Mouse (Mus musculus) left cerebral cortex, adult 18-20 months (tissue): ENCODE data around the gene Gm28729. TPM values are rescaled to one million over a fixed set of nuclear protein-coding genes. Genes with fewer than 3 reads are reported as not detected.
A peak's percentile ranks its signal among the peaks of the same experiment; 100 is the strongest.

Experiments
- DNase-seq, 2 experiments: peaks; one replicate each; pipeline ENCODE4 v3.0.0; 2021 to 2022; ENCODE audit warnings: low spot score in 2 of 2, mixed read lengths in 1 of 2
- total RNA-seq, 2 experiments: library from RNA; stranded (reverse); gene quantifications; 2 replicates each; pipeline ENCODE4 v1.2.3; 2021

The Gm28729 gene
- total RNA-seq, 2 experiments from 2014 or later = 0.16 to 0.42 TPM

DNA sequence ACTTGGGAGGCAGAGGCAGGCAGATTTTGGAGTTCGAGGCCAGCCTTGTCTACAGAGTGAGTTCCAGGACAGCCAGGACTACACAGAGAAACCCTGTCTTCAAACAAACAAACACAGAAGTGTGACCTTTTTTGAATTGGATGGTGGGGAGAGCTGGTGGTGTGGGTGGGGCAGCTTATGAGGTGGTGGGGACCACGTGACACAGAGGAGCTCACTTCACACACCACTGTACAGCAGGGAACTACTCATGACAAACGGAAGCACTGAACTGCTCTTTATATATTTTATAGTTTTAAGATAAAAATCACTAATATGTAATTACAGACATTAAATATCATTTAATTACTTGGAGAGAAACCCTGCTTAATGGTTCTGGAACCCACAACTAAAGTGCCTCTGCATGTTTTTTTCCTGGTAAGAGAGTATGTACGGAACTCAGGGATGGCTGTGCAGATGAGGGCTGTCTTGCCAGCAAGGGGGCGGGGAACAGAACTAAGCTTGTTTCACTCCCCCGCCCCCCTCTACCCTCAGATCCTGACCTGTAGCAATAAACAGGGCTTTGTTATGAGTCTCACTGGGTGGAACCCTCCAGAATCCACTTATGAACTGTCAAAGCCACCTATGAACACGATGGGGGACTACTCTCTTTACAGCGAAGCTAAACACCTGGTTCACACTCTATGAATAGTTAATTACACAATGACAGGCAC, 55.4 kb downstream of the Gm28729 start:
- DNase-seq = no peak

DNA sequence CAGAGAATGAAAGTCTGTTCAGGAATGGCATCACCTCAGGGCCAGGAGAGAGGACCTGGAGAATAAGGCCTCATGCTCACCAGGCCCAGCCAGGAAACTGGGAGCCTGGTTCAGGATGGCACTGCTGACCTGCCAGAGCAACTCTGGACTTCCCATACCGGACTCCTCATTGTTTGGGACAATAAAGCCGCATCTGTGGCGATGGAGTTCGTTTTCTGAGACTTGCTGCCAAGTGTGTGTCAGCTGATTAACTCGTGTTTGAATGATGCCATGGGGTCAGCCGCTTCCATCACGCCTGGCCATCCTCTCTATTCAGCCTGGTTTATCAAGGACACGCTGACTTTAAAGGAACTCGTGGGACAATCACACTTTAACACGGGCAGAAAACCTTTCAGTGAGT, 61.4 kb downstream of the Gm28729 start:
- peak in 1 of 2 experiments; percentile 22 for DNase-seq

DNA sequence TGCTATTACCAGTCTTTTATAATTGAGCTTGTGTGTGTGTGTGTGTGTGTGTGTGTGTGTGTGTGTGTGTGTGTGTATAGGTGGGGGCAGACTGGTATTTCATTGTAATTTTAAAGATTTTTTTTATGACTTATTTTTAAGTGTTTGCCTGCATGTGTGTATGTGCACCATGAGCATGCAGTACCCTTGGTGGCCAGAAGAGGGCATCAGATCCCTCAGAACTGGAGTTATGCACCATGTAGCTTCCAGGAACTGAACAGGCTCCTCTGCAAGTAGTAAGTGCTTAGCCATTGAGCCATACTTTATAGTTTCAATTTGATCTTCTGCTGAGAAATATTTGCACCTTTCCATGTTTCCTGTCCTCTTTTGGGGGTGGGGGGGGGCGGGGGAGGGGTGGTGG, 63.5 kb downstream of the Gm28729 start:
- no peak for DNase-seq

DNA sequence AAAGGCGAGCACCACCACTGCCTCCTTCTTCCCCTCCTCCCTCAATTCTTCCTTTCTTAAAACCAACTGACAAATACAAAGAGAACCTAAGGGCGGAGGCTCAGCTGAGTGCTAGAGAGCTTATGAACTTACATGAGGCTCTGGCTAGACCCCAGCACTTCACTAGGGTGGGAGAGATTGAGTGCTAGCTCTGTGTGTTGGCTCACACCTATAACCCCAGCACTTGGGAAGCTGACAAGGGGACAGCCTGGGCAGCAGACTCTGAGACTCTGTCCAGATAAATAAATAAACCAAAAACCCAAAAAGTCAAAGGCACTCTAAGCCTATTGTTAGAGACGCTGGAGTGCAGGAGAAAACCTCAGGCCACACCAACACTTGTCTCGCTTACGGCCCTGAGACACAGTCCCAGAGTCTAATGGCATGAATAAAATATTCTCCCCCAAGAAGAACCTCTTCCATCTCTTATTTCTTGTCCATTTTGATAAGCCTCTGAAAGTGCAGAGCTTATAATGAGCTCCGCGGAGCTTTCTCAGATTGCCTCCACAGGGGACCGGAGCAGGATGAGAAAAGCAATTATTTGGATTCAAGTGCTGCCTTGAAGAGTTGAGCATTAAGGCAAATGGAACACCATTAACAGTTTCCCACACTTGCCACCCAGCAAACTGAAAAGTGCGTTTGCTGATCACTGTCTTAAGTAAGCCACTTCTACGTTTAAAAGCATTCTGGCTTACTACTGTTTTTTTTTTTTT, 64.8 kb downstream of the Gm28729 start:
- DNase-seq = no peak

DNA sequence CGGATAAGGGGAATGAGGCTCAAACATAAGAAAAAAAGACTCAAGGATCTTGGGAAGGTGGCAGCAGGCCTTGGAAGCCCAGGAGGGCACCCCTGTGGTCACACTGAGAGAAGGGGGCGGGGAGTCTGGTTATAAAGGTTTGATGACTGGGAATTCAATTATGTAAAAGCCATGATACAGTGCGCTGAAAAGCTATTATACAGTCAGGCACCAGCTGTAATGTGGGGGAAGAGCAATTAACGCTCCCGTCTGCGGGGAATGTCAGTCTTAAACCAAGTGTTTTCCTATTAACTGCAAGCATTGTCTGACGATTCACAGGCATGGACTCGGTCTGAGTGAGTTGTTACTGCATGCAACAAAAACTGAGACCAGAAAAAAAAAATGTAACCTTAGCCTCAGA, 69.4 kb downstream of the Gm28729 start:
- no peak for DNase-seq

DNA sequence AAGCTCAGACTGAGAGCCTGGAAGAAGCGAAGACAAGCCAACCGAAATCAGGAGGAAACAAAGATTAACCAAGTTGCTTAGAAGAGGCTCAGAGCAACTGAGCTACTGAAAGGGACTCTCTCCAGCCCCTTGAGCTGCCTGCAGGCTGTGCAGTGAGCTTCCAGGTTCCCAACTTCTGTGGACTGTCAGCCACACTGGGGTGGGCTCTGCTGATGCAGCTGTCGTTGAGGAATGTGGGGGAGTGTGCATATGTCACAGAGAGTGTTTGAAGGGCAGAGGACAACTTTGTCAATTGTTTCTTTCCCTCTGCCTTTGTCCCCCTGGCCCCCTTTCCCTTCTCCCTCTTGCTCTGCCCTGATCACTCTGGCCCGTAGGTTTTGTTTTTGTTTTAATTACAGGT, 72.1 kb downstream of the Gm28729 start:
- DNase-seq = no peak

DNA sequence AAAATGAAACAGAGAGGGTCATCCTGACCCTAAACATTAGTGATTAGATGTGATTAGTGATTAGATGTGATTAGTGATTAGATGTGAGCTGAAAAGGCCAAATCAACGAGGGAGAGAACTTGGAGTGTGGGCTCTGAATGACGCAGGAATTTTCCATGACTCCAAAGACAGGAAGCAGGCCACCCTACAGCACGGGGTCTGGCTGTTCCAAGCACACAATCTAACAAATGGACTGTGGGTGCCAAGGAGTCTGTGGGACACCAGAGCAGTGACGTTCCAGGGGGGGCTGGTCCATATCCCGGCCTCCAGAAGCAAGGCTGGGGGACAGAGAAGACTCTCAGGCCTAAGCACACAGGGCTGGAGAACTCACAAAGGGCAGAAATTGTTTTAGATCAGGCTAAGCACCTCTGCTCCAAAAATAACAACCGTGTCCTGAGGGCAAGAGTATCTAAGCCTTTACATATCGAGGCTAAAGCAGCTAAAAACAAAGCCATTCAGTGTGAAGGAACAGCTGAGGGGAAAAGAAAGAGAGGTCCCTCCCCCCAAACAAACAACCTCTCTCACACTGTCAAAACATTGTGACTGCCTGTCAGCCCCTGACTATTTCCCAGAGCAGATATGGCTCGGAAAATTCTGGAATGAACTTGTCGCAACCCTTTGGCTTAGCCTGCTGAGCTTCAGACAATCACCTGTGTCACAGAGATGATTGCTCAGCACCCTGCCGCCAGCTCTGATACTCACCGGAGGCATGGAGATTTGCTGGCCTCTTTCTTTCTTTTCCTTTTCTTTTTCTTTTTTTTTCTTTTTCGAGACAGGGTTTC, 74.0 kb downstream of the Gm28729 start:
- DNase-seq = no peak

DNA sequence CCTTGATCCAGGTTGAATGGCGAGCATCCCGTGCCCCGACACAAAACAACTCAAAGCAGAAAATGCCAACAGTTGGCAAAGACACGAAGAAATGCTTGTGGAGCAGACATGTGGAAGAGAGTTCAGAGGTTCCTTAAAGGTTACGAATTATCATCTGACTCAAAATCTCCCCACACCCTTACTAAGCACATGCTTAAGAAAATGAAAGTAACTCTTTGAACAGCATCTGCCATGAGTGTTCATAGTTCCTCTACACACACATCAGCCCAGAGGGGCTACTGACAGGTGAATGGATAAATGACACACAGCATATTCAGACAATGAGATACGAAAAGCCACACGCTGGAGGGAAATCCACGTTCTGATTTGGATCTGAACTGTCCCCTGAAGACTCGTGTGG, 75.5 kb downstream of the Gm28729 start:
- DNase-seq = no peak

DNA sequence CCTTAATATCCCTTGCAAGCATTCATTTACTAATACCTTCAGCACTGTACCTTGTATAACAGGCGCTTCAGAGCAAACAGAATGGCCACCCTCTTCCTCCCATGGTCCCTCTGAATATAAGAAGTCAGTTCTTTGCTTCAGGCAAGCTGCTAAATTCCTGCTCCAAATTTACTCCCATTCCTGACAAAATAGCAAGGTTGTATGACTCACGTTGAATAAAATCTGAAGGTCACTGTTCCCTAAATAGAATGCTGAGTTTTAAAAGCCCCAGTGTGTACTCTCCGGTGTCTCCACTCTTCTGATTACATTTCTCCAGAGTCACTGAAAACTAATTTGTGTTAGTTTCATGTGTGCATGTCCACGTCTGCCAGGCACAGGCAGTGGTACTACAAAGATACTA, 79.7 kb downstream of the Gm28729 start:
- no peak for DNase-seq

DNA sequence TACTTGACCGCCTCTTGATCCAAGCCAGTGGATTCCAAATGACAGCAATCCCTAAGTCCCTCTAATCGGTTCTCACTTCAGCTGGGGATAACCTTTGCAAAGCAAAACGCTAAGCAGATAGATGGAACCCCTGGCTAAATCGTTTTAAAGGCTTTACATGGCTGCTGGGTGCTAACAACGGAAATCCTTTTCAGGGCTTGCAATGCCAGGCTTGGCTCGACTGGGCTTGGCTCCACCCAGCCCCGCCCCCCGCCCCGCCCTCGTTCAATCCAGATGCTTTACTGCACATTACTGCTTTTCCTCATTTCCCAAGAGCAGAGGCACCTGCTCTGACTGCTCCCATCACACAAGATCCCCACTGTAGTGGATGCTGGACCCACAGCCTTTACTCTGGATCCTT, 83.0 kb downstream of the Gm28729 start:
- DNase-seq = no peak

DNA sequence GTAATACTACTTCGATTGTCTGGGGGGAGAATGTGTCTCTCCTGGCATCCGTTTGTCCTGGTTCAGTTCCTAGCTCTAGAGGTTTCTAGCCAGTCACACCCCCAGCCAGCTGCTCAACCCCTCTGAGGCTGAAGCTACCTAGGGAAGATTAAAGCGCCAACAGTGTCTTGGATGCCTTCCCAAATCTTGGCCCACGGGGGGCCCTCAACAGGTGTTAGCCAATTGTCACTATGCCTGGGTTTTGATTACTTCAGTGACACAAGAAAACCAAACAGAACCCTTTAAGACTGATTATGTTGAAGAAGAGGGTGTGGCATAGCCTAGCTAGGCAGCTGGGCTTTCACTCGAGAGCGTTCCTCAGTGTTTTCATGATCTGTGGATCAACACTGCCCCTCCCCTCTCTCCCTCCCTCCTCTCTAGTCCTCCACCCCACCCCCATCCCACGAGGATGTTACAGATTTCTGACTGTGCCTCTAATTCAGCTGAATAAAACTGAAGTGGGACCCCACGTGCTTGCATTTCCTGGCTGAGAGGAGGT, 86.7 kb downstream of the Gm28729 start:
- DNase-seq = no peak

DNA sequence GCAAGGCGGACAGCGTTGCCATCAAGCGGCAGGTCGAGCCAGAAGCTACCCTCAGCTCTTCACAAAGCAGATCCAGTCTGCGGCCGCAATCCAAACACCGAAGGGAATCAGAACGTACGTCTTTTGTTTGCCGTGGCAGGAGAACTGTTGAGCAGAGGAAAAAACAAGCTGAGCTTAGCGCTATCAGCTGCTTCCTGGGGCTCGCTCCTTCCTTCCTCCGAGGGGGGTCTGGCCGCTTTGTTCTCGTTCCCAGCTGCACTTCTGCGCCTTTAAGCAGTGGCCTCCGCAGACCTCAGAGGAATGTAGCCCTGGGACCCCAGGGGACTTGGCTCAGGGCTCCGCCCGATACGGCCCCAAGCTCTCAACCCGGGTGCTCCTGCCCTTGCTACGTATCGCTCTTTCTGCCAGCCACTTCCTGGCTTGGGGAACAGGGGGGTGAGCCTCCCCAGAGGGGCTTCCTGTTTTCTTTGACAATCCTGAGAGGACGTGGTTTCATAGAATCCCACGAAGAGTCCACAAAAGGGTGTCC, 87.2 kb downstream of the Gm28729 start:
- DNase-seq = peak in 1 of 2 experiments; percentile 18

DNA sequence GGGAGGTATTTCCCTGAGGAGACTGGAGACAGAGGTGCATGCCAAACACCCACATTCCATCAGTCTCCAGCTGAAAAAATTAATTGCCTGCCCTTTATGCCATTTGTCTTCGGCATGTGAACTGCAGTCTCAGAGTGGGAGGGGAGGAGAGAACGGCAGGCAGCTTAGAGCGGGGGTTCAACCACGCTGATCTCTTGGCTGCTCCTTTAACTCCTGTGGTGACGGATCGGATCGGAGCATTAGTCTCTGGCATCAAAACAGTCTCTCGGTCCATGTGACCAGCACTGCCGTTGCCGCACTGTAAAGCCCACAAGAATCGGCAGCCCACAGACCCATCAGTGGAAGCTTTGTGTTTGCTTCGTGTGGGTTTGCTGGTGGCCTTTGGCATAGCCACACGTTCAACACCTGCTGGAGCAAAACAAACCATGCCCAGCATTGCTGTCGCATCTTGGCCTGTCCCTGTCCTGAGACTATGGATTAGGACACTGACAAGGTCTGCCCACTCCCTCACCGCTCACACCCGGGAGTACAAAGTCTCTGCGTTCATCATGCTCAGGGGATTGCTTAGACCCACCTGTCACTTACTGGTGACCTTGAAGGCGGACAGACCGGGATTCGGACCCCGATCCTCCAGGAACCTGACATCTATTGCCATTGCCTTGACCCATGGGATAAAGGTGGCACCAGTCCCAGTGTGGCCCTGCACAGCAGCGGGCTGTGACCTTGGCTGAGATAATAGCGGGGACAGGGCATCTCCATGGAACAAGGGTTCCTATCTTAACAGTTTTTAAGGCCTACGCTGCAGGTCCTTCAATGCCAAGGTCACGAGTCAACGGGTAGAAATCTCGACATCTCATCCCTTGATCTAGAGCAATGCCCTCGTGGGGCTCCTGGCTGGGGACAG, 87.9 kb downstream of the Gm28729 start:
- no peak for DNase-seq

Other genes with a start within 250 kb of the Gm28729 start
- 100 to 1,000 TPM in 1 of 2 experiments, 10 to 100 TPM in 1; 89.6 to 100 TPM for gene Atp1b3, start 160.8 kb downstream of the Gm28729 start, total RNA-seq
- gene Rnf7, start 46.6 kb downstream of the Gm28729 start, total RNA-seq = 10 to 100 TPM; 59.8 to 64.8 TPM
- gene Rasa2, start 106.4 kb upstream of the Gm28729 start, total RNA-seq = 10 to 100 TPM; 43.6 to 43.9 TPM
- 10 to 100 TPM; 65.0 to 70.1 TPM for gene Zbtb38, start 227.6 kb upstream of the Gm28729 start, total RNA-seq